17 mouse cellular contexts compared by ENCODE assay signal in genomic region chr9:58065977-58066730, GRCm38 (mm10). TPM values are rescaled to one million over a fixed set of nuclear protein-coding genes. Genes with fewer than 3 reads are reported as not detected.
DNase-seq lines count a peak whose midpoint lies in the region; ATAC-seq and TF ChIP-seq lines count a peak whose summit lies in the region.
"Had no signal": no experiment of that assay in that cellular context is flagged by ENCODE, and none has a peak within 500 bp of the region (broad histone marks: within the 10 kb centered on the region; RNA-seq: fewer than 3 reads in every experiment).

No protein-coding gene starts in this region.

- no peak overlapping the region for H3K27ac ChIP-seq in gastrocnemius, adult 2 months
- H3K27ac ChIP-seq in neural tube, embryonic 13.5 days (replicated peaks), result peak overlapping the region; percentile 71
- peak overlapping the region; percentile 77 for H3K27ac ChIP-seq in midbrain, embryonic 10.5 days (replicated peaks)
- H3K27ac ChIP-seq: neural tube, embryonic 12.5 days had no signal

- H3K9me3 ChIP-seq in neural tube, embryonic 13.5 days, result no peaks in the 10 kb centered on the region
- no peaks in the 10 kb centered on the region for H3K9me3 ChIP-seq in midbrain, embryonic 10.5 days (replicated peaks)
- H3K9me3 ChIP-seq: neural tube, embryonic 12.5 days had no signal

- intact Hi-C loops in gastrocnemius, adult 2 months (cut with DNase I), result no loop called here
- intact Hi-C loops in heart, postnatal 14 days (cut with DNase I), result no loop called here

- ATAC-seq in neural tube, embryonic 13.5 days (ENCODE audit: low read depth), result no peak
- ATAC-seq in megakaryocyte-erythroid progenitor cell, adult 5-6 weeks (replicated peaks; ENCODE audit: low FRiP score, low TSS enrichment, poor library complexity, severe bottlenecking), result no peak
- ATAC-seq: Patski had no signal

- DNase-seq in gastrocnemius, adult 2 months, result peak; percentile 55
- no peak for DNase-seq in gastrocnemius, postnatal 10 days
- no peak for DNase-seq in neural tube, embryonic 10.5 days (ENCODE audit: extremely low spot score, low spot score)
- DNase-seq in midbrain, embryonic 10.5 days (ENCODE audit: low spot score), result no peak
- DNase-seq in thymus, postnatal 14 days, result no peak
- no peak for DNase-seq in heart, postnatal 14 days
- DNase-seq: heart, postnatal 36 days; kidney, postnatal 25 days; lung, postnatal 10 days; spleen, adult 18-20 months; thymus, adult 2 months had no signal

- H3K4me3 ChIP-seq in gastrocnemius, adult 2 months, result no peak overlapping the region
- H3K4me3 ChIP-seq in neural tube, embryonic 13.5 days, result no peak overlapping the region
- no peak overlapping the region for H3K4me3 ChIP-seq in midbrain, embryonic 10.5 days
- H3K4me3 ChIP-seq: erythroblast, embryonic 14.5 days; neural tube, embryonic 12.5 days had no signal

- WGBS in neural tube, embryonic 13.5 days, result 77% methylated on average over 6 of the region's 6 CpGs
- 81% methylated on average over 6 of the region's 6 CpGs for WGBS in midbrain, embryonic 10.5 days

- peaks cover 58% of the 10 kb centered on the region for H3K4me1 ChIP-seq in neural tube, embryonic 13.5 days (replicated peaks)
- peaks cover 69% of the 10 kb centered on the region for H3K4me1 ChIP-seq in midbrain, embryonic 10.5 days

- peaks cover 23% of the 10 kb centered on the region for H3K27me3 ChIP-seq in neural tube, embryonic 13.5 days
- H3K27me3 ChIP-seq in midbrain, embryonic 10.5 days (ENCODE audit: low read depth, poor library complexity, severe bottlenecking), result peaks cover 12% of the 10 kb centered on the region

- H3K4me2 ChIP-seq in neural tube, embryonic 13.5 days, result no peak overlapping the region
- H3K4me2 ChIP-seq: neural tube, embryonic 12.5 days had no signal

- no peak overlapping the region for H3K9ac ChIP-seq in neural tube, embryonic 13.5 days
- H3K9ac ChIP-seq: neural tube, embryonic 12.5 days had no signal

- no peak for TF ChIP-seq CTCF in gastrocnemius, adult 2 months (IDR thresholded peaks at IDR 0.05)

- no peaks in the 10 kb centered on the region for H3K36me3 ChIP-seq in neural tube, embryonic 13.5 days
- H3K36me3 ChIP-seq in midbrain, embryonic 10.5 days, result no peaks in the 10 kb centered on the region
- H3K36me3 ChIP-seq: neural tube, embryonic 12.5 days had no signal

RNA-seq across cellular contexts. Expression of gene Stra6, which starts 2.6 kb away (rescaled TPM):
- total RNA-seq in gastrocnemius, adult 2 months (2021), result under 1 TPM; 0.13 to 0.31 TPM
- under 1 TPM; 0.25 to 0.40 TPM for total RNA-seq in gastrocnemius, postnatal 10 days (2021)
- polyA plus RNA-seq in neural tube, embryonic 13.5 days (2015; fragmentation: Nextera tagmentation; extraction: Ambion mirVana), result 47.5 and 48.5 TPM in 2 replicates
- polyA plus RNA-seq in midbrain, embryonic 10.5 days (2016; fragmentation: Nextera tagmentation; extraction: Ambion mirVana), result 15.2 TPM in 2 replicates
- total RNA-seq in megakaryocyte-erythroid progenitor cell, adult 5-6 weeks (2014; fragmentation: Nextera tagmentation), result not detected in 2 replicates
- not detected in 2 replicates for total RNA-seq in megakaryocyte-erythroid progenitor cell, adult 5-6 weeks (2017)
- under 1 TPM; 0.32 to 0.76 TPM for total RNA-seq in heart, postnatal 14 days (2021)
- polyA plus RNA-seq: erythroblast, embryonic 14.5 days had no signal

RNA-seq across cellular contexts. Expression of gene Ccdc33, which starts 52.5 kb away (rescaled TPM):
- total RNA-seq in gastrocnemius, adult 2 months (2021), result not detected
- total RNA-seq in gastrocnemius, postnatal 10 days (2021), result not detected
- 0.33 and 0.58 TPM in 2 replicates for polyA plus RNA-seq in neural tube, embryonic 13.5 days (2015; fragmentation: Nextera tagmentation; extraction: Ambion mirVana)
- polyA plus RNA-seq in midbrain, embryonic 10.5 days (2016; fragmentation: Nextera tagmentation; extraction: Ambion mirVana), result 0.51 and 0.62 TPM in 2 replicates
- not detected in 2 replicates for total RNA-seq in megakaryocyte-erythroid progenitor cell, adult 5-6 weeks (2014; fragmentation: Nextera tagmentation)
- not detected in 2 replicates for total RNA-seq in megakaryocyte-erythroid progenitor cell, adult 5-6 weeks (2017)
- total RNA-seq in heart, postnatal 14 days (2021), result under 1 TPM in 1 of 2 experiments, not detected in 1; 0.53 TPM
- total RNA-seq: gastrocnemius, postnatal 4 days; heart, postnatal 36 days had no signal
- polyA plus RNA-seq: erythroblast, embryonic 14.5 days had no signal

RNA-seq across cellular contexts. Expression of gene Cyp11a1, which starts 59.9 kb away (rescaled TPM):
- under 1 TPM in 1 of 2 experiments, not detected in 1; 0.10 TPM for total RNA-seq in gastrocnemius, adult 2 months (2021)
- total RNA-seq in gastrocnemius, postnatal 10 days (2021), result 1 to 10 TPM; 1.2 to 1.6 TPM
- polyA plus RNA-seq in neural tube, embryonic 13.5 days (2015; fragmentation: Nextera tagmentation; extraction: Ambion mirVana), result 0.14 and 0.18 TPM in 2 replicates
- 0.07 and 0.09 TPM in 2 replicates for polyA plus RNA-seq in midbrain, embryonic 10.5 days (2016; fragmentation: Nextera tagmentation; extraction: Ambion mirVana)
- not detected in 2 replicates for total RNA-seq in megakaryocyte-erythroid progenitor cell, adult 5-6 weeks (2014; fragmentation: Nextera tagmentation)
- total RNA-seq in megakaryocyte-erythroid progenitor cell, adult 5-6 weeks (2017), result not detected in 2 replicates
- total RNA-seq in heart, postnatal 14 days (2021), result under 1 TPM; 0.17 to 0.63 TPM
- polyA plus RNA-seq: neural tube, embryonic 12.5 days had no signal
